Mouse (Mus musculus) heart, postnatal 0 days (tissue): ENCODE measurements around the gene Kif1b.

Source experiments
- CTCF ChIP-seq: IDR thresholded peaks from 2 replicates; pipeline ENCODE4 v1.5.1; 2016; ENCODE audit warnings: antibody characterized with exemption, control low read depth, low read depth
- EP300 ChIP-seq: IDR thresholded peaks from 2 replicates; pipeline ENCODE4 v1.6.1; 2016; ENCODE audit warnings: antibody characterized with exemption, low read depth

GRCm38 (mm10) chr4:149317387-149317786 is 9.9 kb upstream of the Kif1b start:
- TF ChIP-seq EP300: no peak
- no peak for TF ChIP-seq CTCF
